Mouse (Mus musculus) hindbrain, embryonic 15.5 days (tissue): ENCODE data around the gene Rbm24. TPM values are rescaled to one million over a fixed set of nuclear protein-coding genes. Genes with fewer than 3 reads are reported as not detected.

ENCODE experiments used
- ATAC-seq: fragments of 200-750 bp; cut with Nextera tagmentation; 2 replicates; pipeline ENCODE4 v1.8.0; 2017; ENCODE audit warnings: low read depth, moderate number of reproducible peaks, moderate TSS enrichment; ENCODE audit not compliant: low FRiP score
- H3K27ac ChIP-seq: fragments of 300-500 bp; sonication (generic); replicated peaks from 2 replicates; pipeline ENCODE4 v1.5.1; 2015; ENCODE audit warnings: mild to moderate bottlenecking, inconsistent platforms
- H3K27me3 ChIP-seq: fragments of 300-500 bp; sonication (generic); 2 replicates; pipeline ENCODE4 v1.6.1; 2015; ENCODE audit warnings: control low read depth, inconsistent platforms
- H3K36me3 ChIP-seq: fragments of 300-500 bp; sonication (generic); 2 replicates; pipeline ENCODE4 v1.6.1; 2015; ENCODE audit warnings: control low read depth, inconsistent platforms
- H3K4me1 ChIP-seq: fragments of 300-500 bp; sonication (generic); replicated peaks from 2 replicates; pipeline ENCODE4 v1.6.1; 2015; ENCODE audit warnings: control low read depth, inconsistent platforms
- H3K4me2 ChIP-seq: fragments of 300-500 bp; sonication (generic); 2 replicates; pipeline ENCODE4 v1.6.1; 2015; ENCODE audit warnings: moderate library complexity, mild to moderate bottlenecking, inconsistent platforms
- H3K4me3 ChIP-seq: fragments of 300-500 bp; sonication (generic); 2 replicates; pipeline ENCODE4 v1.5.1; 2015; ENCODE audit warnings: mild to moderate bottlenecking, inconsistent platforms
- H3K9ac ChIP-seq: fragments of 300-500 bp; sonication (generic); 2 replicates; pipeline ENCODE4 v1.6.1; 2015; ENCODE audit warnings: inconsistent platforms
- H3K9me3 ChIP-seq: fragments of 300-500 bp; sonication (generic); 2 replicates; pipeline ENCODE4 v1.6.1; 2016; ENCODE audit warnings: control low read depth, inconsistent platforms
- WGBS: fragments of 180-500 bp; shearing (Covaris S2); methylation state at CpG from one replicate; pipeline ENCODE4 v1.1.7; 2015; 5-methylcytosine and 5-hydroxymethylcytosine counted together
- polyA plus RNA-seq: library from polyadenylated mRNA; unstranded; fragments of >200 nt; fragmentation: Nextera tagmentation; extraction: Ambion mirVana; gene quantifications from 2 replicates; pipeline ENCODE4 v1.2.1, GENCODE M21; 2015

Gene Rbm24
- 2.7 and 3.4 TPM in 2 replicates for polyA plus RNA-seq

DNA sequence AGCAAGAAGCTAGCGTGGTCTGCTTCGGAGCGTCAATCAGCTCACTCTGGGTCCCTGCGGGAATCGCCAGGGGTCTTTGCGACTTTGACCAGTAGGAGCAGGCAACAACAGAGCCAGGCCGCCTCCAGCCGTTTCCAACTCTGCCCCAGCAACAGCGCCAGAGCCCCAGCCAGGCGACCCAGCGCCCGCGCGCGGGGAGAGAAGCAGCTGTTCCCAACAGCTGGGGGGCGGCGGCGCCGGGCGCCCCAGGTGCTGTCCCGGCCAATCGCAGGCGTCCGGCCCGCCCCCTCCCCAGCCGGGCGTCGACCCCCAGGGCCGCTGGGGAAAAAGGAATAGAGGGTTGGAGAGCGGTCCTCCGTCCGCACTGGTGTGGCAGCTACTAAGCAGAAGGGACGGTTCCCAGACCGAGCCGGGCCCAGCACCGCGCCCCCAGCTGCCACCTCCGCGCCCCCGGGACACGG is at the start of gene Rbm24:
Gene Rbm24 (plus strand): TSS at position 294 of the 461 bp plus-strand sequence.
- Histone ChIP-seq H3K27me3 (no peaks in the 10 kb centered on the region), H3K27ac (peak within 1 kb of the TSS; percentile 64), H3K36me3 (no peaks in the 10 kb centered on the region), H3K4me3 (peak within 1 kb of the TSS; percentile 61), H3K4me1 (peaks cover 23% of the 10 kb centered on the region), H3K9ac (peak within 1 kb of the TSS; percentile 84), H3K4me2 (peak within 1 kb of the TSS; percentile 95), H3K9me3 (no peaks in the 10 kb centered on the region)
- WGBS = under 1% methylated on average over 40 of the region's 41 CpGs
- peak; percentile 86 for ATAC-seq

DNA sequence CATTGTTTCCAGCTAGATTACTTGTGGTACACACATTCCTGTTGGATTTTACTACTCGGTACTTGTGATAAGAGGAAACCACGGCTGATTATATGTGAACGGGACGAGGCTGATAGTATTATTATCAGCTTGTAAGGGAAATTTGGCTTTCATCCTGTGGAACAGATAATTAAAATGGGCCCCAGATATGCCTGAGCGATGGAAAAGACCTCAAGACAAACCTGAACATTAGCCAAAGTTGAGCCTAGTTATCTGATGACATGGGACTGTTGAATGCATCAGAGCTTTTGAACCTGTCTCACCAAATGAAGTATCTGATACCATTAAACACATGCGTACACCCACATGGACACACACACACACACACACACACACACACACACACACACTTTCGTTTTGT is 45.4 kb upstream of the Rbm24 start:
- Histone ChIP-seq H3K4me1 (no peaks in the 10 kb centered on the region), H3K4me2 (no peak overlapping the region), H3K4me3 (no peak overlapping the region), H3K27ac (no peak overlapping the region), H3K9me3 (no peaks in the 10 kb centered on the region), H3K36me3 (no peaks in the 10 kb centered on the region), H3K27me3 (no peaks in the 10 kb centered on the region), H3K9ac (no peak overlapping the region)
- no peak for ATAC-seq
- whole genome bisulfite sequencing = 80% methylated on average over 7 of the region's 7 CpGs

DNA sequence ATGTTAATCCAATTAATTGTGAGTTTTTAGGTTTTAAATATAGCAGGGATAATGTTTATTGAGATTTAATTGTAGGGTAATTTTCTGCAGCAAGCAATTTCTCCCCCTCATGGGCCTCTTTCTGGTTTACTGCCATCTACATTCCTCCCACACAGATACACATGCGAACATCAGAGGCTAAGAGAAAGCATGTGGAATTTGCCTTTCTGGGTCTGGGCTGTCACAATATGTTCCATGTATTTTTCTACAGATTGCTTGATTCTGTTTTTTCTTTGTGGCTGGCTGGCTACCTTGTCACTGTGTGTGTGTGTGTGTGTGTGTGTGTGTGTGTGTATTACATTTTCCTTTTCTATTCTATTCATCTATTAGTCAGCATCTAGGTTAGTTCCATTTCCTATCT is 42.9 kb upstream of the Rbm24 start:
- Histone ChIP-seq H3K27me3 (no peaks in the 10 kb centered on the region), H3K9ac (no peak overlapping the region), H3K4me3 (no peak overlapping the region), H3K9me3 (no peaks in the 10 kb centered on the region), H3K27ac (no peak overlapping the region), H3K36me3 (no peaks in the 10 kb centered on the region), H3K4me2 (no peak overlapping the region), H3K4me1 (no peaks in the 10 kb centered on the region)
- WGBS = 79% methylated on average over 1 of the region's 1 CpGs
- no peak for ATAC-seq

DNA sequence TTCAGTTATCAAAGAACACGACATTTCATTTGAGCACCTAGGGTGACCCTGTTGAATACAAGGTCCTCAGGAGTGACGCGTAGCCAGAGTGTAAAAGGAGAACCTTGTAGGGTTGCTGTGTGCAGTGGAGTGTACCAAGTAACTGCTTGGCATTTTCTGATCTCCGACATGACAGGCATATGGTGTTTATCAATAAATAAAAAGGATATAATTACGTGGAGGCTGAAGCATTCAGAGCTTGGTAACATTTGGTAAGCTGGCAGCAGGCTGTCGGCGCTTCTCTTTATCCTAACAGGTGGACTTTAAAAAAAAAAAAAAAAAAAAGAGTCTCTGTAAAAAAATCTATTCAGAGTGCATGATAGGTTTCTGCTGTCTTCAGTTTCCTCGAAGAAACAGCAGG is 30.8 kb upstream of the Rbm24 start:
- no peak overlapping the region for H3K9ac ChIP-seq
- no peaks in the 10 kb centered on the region for H3K36me3 ChIP-seq
- no peaks in the 10 kb centered on the region for H3K9me3 ChIP-seq
- no peak overlapping the region for H3K4me3 ChIP-seq
- WGBS = 71% methylated on average over 8 of the region's 8 CpGs
- H3K27ac ChIP-seq = no peak overlapping the region
- ATAC-seq = no peak
- no peaks in the 10 kb centered on the region for H3K27me3 ChIP-seq
- H3K4me1 ChIP-seq = no peaks in the 10 kb centered on the region
- no peak overlapping the region for H3K4me2 ChIP-seq

DNA sequence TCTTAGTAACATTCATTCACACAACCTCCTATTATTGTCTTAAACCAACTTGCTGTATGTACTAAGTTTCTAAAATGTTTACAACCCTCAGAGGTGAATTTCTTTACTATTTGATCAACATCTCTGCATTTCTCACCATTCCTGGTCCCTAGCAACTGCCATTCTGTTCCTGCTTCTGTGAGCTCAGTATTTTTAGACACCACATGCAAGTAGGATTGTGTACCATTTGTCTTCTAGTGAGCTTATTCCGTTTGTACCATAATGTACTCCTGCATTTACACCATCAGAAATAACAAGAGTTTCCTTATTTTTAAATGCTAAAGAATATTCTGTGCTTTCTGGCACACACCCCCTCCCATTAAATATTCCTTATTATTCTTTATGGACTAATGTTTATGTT is 26.6 kb upstream of the Rbm24 start:
- 86% methylated on average over 1 of the region's 1 CpGs for WGBS
- no peaks in the 10 kb centered on the region for H3K27me3 ChIP-seq
- ATAC-seq = no peak

DNA sequence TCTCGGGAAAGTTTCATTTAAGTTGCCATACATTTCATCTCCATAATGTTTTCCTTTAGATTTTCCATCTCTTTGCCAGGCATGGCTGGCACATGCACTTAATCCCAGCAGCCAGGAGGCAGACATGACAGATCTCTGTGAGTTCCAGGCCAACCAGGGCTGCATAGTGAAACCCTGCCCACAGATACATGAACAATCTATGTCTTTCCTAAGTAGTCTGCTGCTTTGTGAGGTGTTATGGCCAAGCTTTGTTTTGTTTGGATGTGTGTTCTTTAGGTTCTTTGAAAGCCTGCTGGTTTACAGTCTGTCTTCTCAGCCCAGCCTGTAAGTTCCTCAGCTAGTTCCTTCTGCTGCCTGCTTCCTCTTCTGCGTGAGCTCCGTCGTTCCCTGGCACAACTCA is 25.3 kb upstream of the Rbm24 start:
- no peak overlapping the region for H3K9ac ChIP-seq
- H3K4me2 ChIP-seq = no peak overlapping the region
- no peaks in the 10 kb centered on the region for H3K27me3 ChIP-seq
- H3K4me3 ChIP-seq = no peak overlapping the region
- no peaks in the 10 kb centered on the region for H3K9me3 ChIP-seq
- no peaks in the 10 kb centered on the region for H3K36me3 ChIP-seq
- WGBS = 69% methylated on average over 4 of the region's 4 CpGs
- no peak for ATAC-seq
- no peaks in the 10 kb centered on the region for H3K4me1 ChIP-seq
- H3K27ac ChIP-seq = no peak overlapping the region

More for the DNA sequence above, 26.6 kb upstream of the Rbm24 start:
- no peak overlapping the region for H3K27ac ChIP-seq
- no peaks in the 10 kb centered on the region for H3K4me1 ChIP-seq
- H3K9me3 ChIP-seq = no peaks in the 10 kb centered on the region
- no peaks in the 10 kb centered on the region for H3K36me3 ChIP-seq
- H3K4me2 ChIP-seq = no peak overlapping the region
- no peak overlapping the region for H3K4me3 ChIP-seq
- no peak overlapping the region for H3K9ac ChIP-seq

DNA sequence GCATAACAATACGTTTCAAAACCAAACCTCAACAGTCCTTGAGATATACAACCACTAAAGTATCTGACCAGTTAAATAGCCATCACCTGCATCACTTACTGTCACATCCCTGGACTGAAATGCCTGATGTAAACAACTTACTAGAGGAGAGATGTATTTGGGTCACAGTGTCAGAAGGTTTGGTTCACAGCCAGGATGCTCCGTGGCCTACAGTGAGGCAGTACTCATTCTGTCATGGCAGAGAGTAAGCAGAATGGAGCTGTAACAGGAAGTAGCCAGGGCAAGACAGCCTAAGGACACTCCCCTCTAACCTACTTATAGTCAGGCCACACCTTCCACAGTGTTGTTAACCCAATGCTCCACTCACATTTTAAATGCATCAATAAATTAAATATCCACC is 24.3 kb upstream of the Rbm24 start:
- H3K27ac ChIP-seq = no peak overlapping the region
- no peaks in the 10 kb centered on the region for H3K36me3 ChIP-seq
- no peak for ATAC-seq
- no peak overlapping the region for H3K4me2 ChIP-seq
- H3K9me3 ChIP-seq = no peaks in the 10 kb centered on the region
- H3K9ac ChIP-seq = no peak overlapping the region
- no peak overlapping the region for H3K4me3 ChIP-seq
- H3K4me1 ChIP-seq = no peaks in the 10 kb centered on the region
- WGBS = 74% methylated on average over 2 of the region's 2 CpGs
- H3K27me3 ChIP-seq = no peaks in the 10 kb centered on the region

DNA sequence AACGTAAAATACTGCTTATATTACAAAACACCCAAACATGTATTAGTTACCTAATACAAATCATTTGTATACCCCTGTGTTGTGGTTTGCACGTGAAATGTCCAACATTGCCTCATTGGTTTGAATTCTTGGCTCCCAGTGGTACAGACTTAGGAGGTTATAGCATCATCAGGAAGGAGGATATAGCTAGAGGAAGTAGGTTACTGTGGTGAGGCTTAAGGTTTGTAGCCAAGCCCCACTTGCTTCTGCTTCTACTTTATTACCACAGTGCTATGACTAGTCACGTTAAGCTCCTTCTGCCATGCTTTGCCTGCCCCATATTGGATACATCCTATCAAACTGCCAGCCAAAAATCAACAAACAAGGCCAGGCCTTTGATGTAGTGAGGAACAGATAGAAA is 21.0 kb upstream of the Rbm24 start:
- 86% methylated on average over 3 of the region's 3 CpGs for WGBS
- Histone ChIP-seq H3K27ac (no peak overlapping the region), H3K4me3 (no peak overlapping the region), H3K36me3 (no peaks in the 10 kb centered on the region), H3K9ac (no peak overlapping the region), H3K4me1 (no peaks in the 10 kb centered on the region), H3K27me3 (no peaks in the 10 kb centered on the region), H3K9me3 (no peaks in the 10 kb centered on the region), H3K4me2 (no peak overlapping the region)
- no peak for ATAC-seq

DNA sequence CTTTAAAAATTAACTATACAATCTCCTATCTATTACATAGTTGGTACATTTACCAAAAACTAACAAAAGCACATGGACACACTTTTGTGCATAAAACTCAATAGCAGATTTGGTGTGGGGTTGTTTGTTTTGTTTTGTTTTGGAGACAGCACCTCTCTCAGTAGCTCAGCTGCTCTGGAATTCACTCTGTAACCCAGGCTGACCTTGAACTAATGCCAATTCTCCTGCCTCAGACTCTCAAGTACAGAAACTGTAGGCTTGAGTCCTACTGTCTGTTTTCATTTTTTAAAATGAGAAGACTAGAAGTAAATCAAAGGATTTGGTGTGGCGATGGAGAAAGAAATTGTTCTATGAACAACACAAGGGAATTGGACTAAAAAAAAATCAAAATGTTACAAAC is 11.1 kb upstream of the Rbm24 start:
- WGBS = 80% methylated on average over 1 of the region's 1 CpGs
- Histone ChIP-seq H3K4me1 (no peaks in the 10 kb centered on the region), H3K4me2 (no peak overlapping the region), H3K4me3 (no peak overlapping the region), H3K9me3 (no peaks in the 10 kb centered on the region), H3K27ac (no peak overlapping the region), H3K9ac (no peak overlapping the region), H3K36me3 (no peaks in the 10 kb centered on the region), H3K27me3 (no peaks in the 10 kb centered on the region)
- no peak for ATAC-seq

DNA sequence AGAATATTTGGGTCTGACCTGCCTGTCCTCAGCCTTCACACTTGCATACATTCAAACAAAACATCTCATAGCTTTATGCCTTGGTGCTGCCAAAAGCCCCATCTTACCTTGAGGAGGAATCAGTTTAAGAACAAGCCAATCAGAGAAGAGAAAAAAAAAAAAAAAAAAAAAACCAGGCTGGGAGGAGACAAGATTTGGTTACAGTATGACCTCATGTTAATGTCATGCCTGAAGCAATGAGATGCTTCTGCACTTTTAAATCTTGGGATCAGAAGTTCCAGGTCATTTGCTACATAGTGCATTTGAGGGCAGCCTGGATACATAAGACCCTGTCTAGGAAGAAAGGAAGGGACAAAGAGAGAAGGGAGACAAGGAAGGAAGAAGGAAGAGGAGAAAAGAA is 6.0 kb upstream of the Rbm24 start:
- H3K4me2 ChIP-seq = no peak overlapping the region
- H3K9ac ChIP-seq = no peak overlapping the region
- no peak for ATAC-seq
- no peak overlapping the region for H3K4me3 ChIP-seq
- no peaks in the 10 kb centered on the region for H3K4me1 ChIP-seq
- H3K36me3 ChIP-seq = no peaks in the 10 kb centered on the region
- H3K27ac ChIP-seq = no peak overlapping the region
- H3K9me3 ChIP-seq = no peaks in the 10 kb centered on the region
- H3K27me3 ChIP-seq = no peaks in the 10 kb centered on the region

DNA sequence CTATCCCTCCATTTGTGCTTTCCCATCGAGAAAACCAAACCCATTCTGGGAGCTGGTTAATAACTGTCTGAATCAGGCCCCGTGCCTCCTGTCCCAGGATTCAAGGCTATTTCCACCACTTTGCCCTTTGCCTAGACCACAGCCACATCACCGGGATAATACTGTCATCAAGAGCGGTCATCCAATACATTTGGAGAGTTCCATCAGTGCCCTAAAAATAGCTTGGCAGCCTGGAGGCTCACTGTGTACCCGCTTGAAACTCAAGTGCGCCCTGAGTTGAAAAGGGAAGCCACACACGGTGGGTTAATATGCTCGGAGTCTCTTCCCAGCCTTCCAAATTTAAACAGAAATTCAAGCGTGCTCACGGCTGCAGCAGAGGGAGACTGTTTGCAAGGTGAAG is 4.6 kb upstream of the Rbm24 start:
- no peak overlapping the region for H3K4me2 ChIP-seq
- H3K9me3 ChIP-seq = no peaks in the 10 kb centered on the region
- no peaks in the 10 kb centered on the region for H3K36me3 ChIP-seq
- no peak overlapping the region for H3K27ac ChIP-seq
- ATAC-seq = no peak
- WGBS = 77% methylated on average over 10 of the region's 10 CpGs
- no peak overlapping the region for H3K4me3 ChIP-seq
- peaks cover 8% of the 10 kb centered on the region; the same call in 1 of the 2 replicates for H3K4me1 ChIP-seq
- H3K27me3 ChIP-seq = no peaks in the 10 kb centered on the region
- no peak overlapping the region for H3K9ac ChIP-seq

DNA sequence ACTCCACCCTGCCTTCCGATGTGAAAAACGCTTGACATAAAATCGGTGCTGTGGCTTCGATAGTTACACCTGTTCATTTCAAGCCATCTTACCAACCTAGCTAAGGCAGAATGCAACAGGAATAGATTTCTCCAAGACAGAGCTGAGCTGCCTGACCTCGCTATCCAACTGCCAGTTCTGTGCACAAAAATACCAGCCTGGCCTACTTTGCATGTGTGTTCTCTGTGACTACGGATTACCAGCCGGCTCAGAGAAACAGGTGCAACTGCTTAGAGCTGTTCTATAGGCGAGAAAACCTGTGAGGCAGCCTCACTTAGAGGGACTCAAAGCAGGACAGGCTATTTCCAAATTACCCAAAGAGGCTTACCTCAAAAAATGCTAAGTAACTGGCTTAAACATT is 4.2 kb upstream of the Rbm24 start:
- Histone ChIP-seq H3K4me2 (no peak overlapping the region), H3K27ac (no peak overlapping the region), H3K4me1 (peaks cover 9% of the 10 kb centered on the region; the same call in 1 of the 2 replicates), H3K27me3 (no peaks in the 10 kb centered on the region), H3K9me3 (no peaks in the 10 kb centered on the region), H3K4me3 (no peak overlapping the region), H3K36me3 (no peaks in the 10 kb centered on the region), H3K9ac (no peak overlapping the region)
- 84% methylated on average over 8 of the region's 8 CpGs for WGBS
- no peak for ATAC-seq

DNA sequence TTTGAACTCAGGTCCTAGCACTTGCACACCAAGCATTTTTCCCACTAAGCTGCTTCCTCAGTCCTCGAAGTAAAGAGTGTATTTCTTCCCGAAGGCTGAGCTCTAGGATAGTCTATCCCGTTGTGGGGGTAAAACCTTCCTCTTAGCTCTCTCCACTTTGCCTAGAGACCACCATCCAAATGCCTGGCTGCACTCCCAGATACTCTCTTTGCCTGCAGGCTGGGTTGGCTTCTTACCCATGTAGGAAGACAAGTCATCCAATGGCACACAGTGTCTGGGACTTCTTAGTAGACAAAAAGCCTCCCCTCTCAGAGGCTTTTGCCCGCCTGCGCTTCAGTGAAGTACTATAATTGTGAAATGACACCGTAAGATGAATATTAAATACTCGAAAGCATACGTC is 2.2 kb upstream of the Rbm24 start:
- no peaks in the 10 kb centered on the region for H3K27me3 ChIP-seq
- H3K4me1 ChIP-seq = peaks cover 21% of the 10 kb centered on the region
- no peak for ATAC-seq
- no peaks in the 10 kb centered on the region for H3K9me3 ChIP-seq
- no peak overlapping the region for H3K4me3 ChIP-seq
- no peak overlapping the region for H3K27ac ChIP-seq
- no peak overlapping the region for H3K4me2 ChIP-seq
- no peak overlapping the region for H3K9ac ChIP-seq
- WGBS = 80% methylated on average over 8 of the region's 8 CpGs
- H3K36me3 ChIP-seq = no peaks in the 10 kb centered on the region
